Mouse (Mus musculus): Measurements from ENCODE around the gene Muc13. TPM values are rescaled to one million over a fixed set of nuclear protein-coding genes. Genes with fewer than 3 reads are reported as not detected.
A peak's percentile ranks its signal among the peaks of the same experiment; 100 is the strongest.

Gene Muc13
- polyA plus RNA-seq, 1 experiment from 2014 or later: 10.6 TPM

- Histone ChIP-seq H3K36me3 (ENCODE audit: control insufficient read depth, insufficient read depth, low read length) (no peaks in the 10 kb centered on the region), H3K27ac (replicated peaks) (no peak overlapping the region), H3K4me1 (replicated peaks; ENCODE audit: control insufficient read depth, insufficient read depth) (no peaks in the 10 kb centered on the region), H3K4me3 (ENCODE audit: low read depth, low read length) (no peak overlapping the region), H3K9me3 (ENCODE audit: control insufficient read depth, low read length) (no peaks in the 10 kb centered on the region), H3K27me3 (ENCODE audit: control insufficient read depth, insufficient read depth, low read length) (no peaks in the 10 kb centered on the region), H3K9ac (ENCODE audit: low read length) (no peak overlapping the region), H3K4me2 (replicated peaks; ENCODE audit: low read depth) (no peak overlapping the region)
- no peak for TF ChIP-seq CTCF (IDR thresholded peaks at IDR 0.05; ENCODE audit: low read depth)
- no peak for TF ChIP-seq EP300 (optimal IDR thresholded peaks at IDR 0.05)
- no peak for ATAC-seq (ENCODE audit: low FRiP score, low TSS enrichment)
- no peak for DNase-seq (ENCODE audit: low spot score)
- 48% methylated on average over 3 of the region's 3 CpGs for WGBS
Observed at GRCm38 (mm10) chr16:33774972-33775371, 18.9 kb upstream of the Muc13 start.

GRCm38 (mm10) chr16:33775733-33776335 is 18.0 kb upstream of the Muc13 start:
- H3K36me3 ChIP-seq (ENCODE audit: control insufficient read depth, insufficient read depth, low read length): no peaks in the 10 kb centered on the region
- ATAC-seq (ENCODE audit: low FRiP score, low TSS enrichment) (no peak), DNase-seq (ENCODE audit: low spot score) (no peak)
- H3K4me1 ChIP-seq (replicated peaks; ENCODE audit: control insufficient read depth, insufficient read depth): no peaks in the 10 kb centered on the region
- TF ChIP-seq EP300 (optimal IDR thresholded peaks at IDR 0.05): no peak
- no peak for TF ChIP-seq CTCF (IDR thresholded peaks at IDR 0.05; ENCODE audit: low read depth)
- 84% methylated on average over 1 of the region's 1 CpGs for WGBS
- no peak overlapping the region for H3K4me3 ChIP-seq (ENCODE audit: low read depth, low read length)
- no peak overlapping the region for H3K27ac ChIP-seq (replicated peaks)
- H3K27me3 ChIP-seq (ENCODE audit: control insufficient read depth, insufficient read depth, low read length): no peaks in the 10 kb centered on the region
- H3K9ac ChIP-seq (ENCODE audit: low read length): no peak overlapping the region
- H3K4me2 ChIP-seq (replicated peaks; ENCODE audit: low read depth): no peak overlapping the region
- no peaks in the 10 kb centered on the region for H3K9me3 ChIP-seq (ENCODE audit: control insufficient read depth, low read length)

- H3K9me3 ChIP-seq (ENCODE audit: control insufficient read depth, low read length): no peaks in the 10 kb centered on the region
- no peak overlapping the region for H3K9ac ChIP-seq (ENCODE audit: low read length)
- no peak overlapping the region for H3K4me2 ChIP-seq (replicated peaks; ENCODE audit: low read depth)
- no peak for TF ChIP-seq CTCF (IDR thresholded peaks at IDR 0.05; ENCODE audit: low read depth)
- TF ChIP-seq EP300 (optimal IDR thresholded peaks at IDR 0.05): no peak
- WGBS: 56% methylated on average over 7 of the region's 7 CpGs
- no peaks in the 10 kb centered on the region for H3K36me3 ChIP-seq (ENCODE audit: control insufficient read depth, insufficient read depth, low read length)
- H3K4me1 ChIP-seq (replicated peaks; ENCODE audit: control insufficient read depth, insufficient read depth): no peaks in the 10 kb centered on the region
- no peaks in the 10 kb centered on the region for H3K27me3 ChIP-seq (ENCODE audit: control insufficient read depth, insufficient read depth, low read length)
- no peak for DNase-seq (ENCODE audit: low spot score)
- H3K27ac ChIP-seq (replicated peaks): no peak overlapping the region
- peak; percentile 60 for ATAC-seq (ENCODE audit: low FRiP score, low TSS enrichment)
- no peak overlapping the region for H3K4me3 ChIP-seq (ENCODE audit: low read depth, low read length)
Observed at GRCm38 (mm10) chr16:33776766-33777529, 16.9 kb upstream of the Muc13 start.

GRCm38 (mm10) chr16:33777607-33778006 is 16.2 kb upstream of the Muc13 start:
- WGBS: 83% methylated on average over 6 of the region's 6 CpGs
- Histone ChIP-seq H3K9ac (ENCODE audit: low read length) (no peak overlapping the region), H3K27me3 (ENCODE audit: control insufficient read depth, insufficient read depth, low read length) (no peaks in the 10 kb centered on the region), H3K36me3 (ENCODE audit: control insufficient read depth, insufficient read depth, low read length) (no peaks in the 10 kb centered on the region), H3K4me2 (replicated peaks; ENCODE audit: low read depth) (no peak overlapping the region), H3K4me1 (replicated peaks; ENCODE audit: control insufficient read depth, insufficient read depth) (no peaks in the 10 kb centered on the region), H3K9me3 (ENCODE audit: control insufficient read depth, low read length) (no peaks in the 10 kb centered on the region), H3K27ac (replicated peaks) (no peak overlapping the region), H3K4me3 (ENCODE audit: low read depth, low read length) (no peak overlapping the region)
- TF ChIP-seq EP300 (optimal IDR thresholded peaks at IDR 0.05): no peak
- TF ChIP-seq CTCF (IDR thresholded peaks at IDR 0.05; ENCODE audit: low read depth): no peak
- DNase-seq (ENCODE audit: low spot score) (no peak), ATAC-seq (ENCODE audit: low FRiP score, low TSS enrichment) (no peak)

GRCm38 (mm10) chr16:33781789-33782728 is 11.8 kb upstream of the Muc13 start:
- no peaks in the 10 kb centered on the region for H3K27me3 ChIP-seq (ENCODE audit: control insufficient read depth, insufficient read depth, low read length)
- no peaks in the 10 kb centered on the region for H3K36me3 ChIP-seq (ENCODE audit: control insufficient read depth, insufficient read depth, low read length)
- DNase-seq (ENCODE audit: low spot score) (peak; percentile 42), ATAC-seq (ENCODE audit: low FRiP score, low TSS enrichment) (peak; percentile 54)
- 66% methylated on average over 5 of the region's 5 CpGs for WGBS
- no peak for TF ChIP-seq CTCF (IDR thresholded peaks at IDR 0.05; ENCODE audit: low read depth)
- no peak for TF ChIP-seq EP300 (optimal IDR thresholded peaks at IDR 0.05)
- no peak overlapping the region for H3K27ac ChIP-seq (replicated peaks)
- H3K9me3 ChIP-seq (ENCODE audit: control insufficient read depth, low read length): no peaks in the 10 kb centered on the region
- H3K4me3 ChIP-seq (ENCODE audit: low read depth, low read length): no peak overlapping the region
- no peak overlapping the region for H3K9ac ChIP-seq (ENCODE audit: low read length)
- H3K4me2 ChIP-seq (replicated peaks; ENCODE audit: low read depth): no peak overlapping the region
- no peaks in the 10 kb centered on the region for H3K4me1 ChIP-seq (replicated peaks; ENCODE audit: control insufficient read depth, insufficient read depth)
